Mouse (Mus musculus) kidney, adult 2 months (tissue): ENCODE measurements around the gene Spred2. TPM values are rescaled to one million over a fixed set of nuclear protein-coding genes. Genes with fewer than 3 reads are reported as not detected.

Source experiments
- DNase-seq: peaks from one replicate; pipeline ENCODE4 v3.0.0; 2021
- H3K27ac ChIP-seq: fragments of 200-500 bp; 2 replicates; pipeline ENCODE4 v1.5.1; 2012; ENCODE audit warnings: low read depth, low read length, control low read depth, inconsistent platforms; ENCODE audit not compliant: insufficient read depth
- H3K27me3 ChIP-seq: fragments of 200-500 bp; replicated peaks from 2 replicates; pipeline ENCODE4 v1.6.1; 2012; ENCODE audit warnings: mild to moderate bottlenecking, moderate library complexity, low read length, inconsistent platforms; ENCODE audit not compliant: control insufficient read depth, insufficient read depth
- H3K36me3 ChIP-seq: fragments of 200-500 bp; 2 replicates; pipeline ENCODE4 v1.6.1; 2012; ENCODE audit warnings: mild to moderate bottlenecking, moderate library complexity, low read length, inconsistent platforms; ENCODE audit not compliant: control insufficient read depth, insufficient read depth
- H3K4me1 ChIP-seq: fragments of 200-500 bp; 2 replicates; pipeline ENCODE4 v1.6.1; 2011; ENCODE audit warnings: low read length; ENCODE audit not compliant: control insufficient read depth, insufficient read depth
- H3K4me3 ChIP-seq: fragments of 200-500 bp; 2 replicates; pipeline ENCODE4 v1.5.1; 2011; ENCODE audit warnings: mild to moderate bottlenecking, low read depth, low read length, control low read depth; ENCODE audit not compliant: insufficient read depth
- CTCF ChIP-seq: fragments of 200-500 bp; conservative IDR thresholded peaks from 2 replicates; pipeline ENCODE4 v1.5.1; 2011; ENCODE audit warnings: low read depth, mild to moderate bottlenecking, control low read depth, low read length, moderate library complexity, mixed read lengths; ENCODE audit not compliant: insufficient read depth, insufficient read length
- POLR2A ChIP-seq: fragments of 200-500 bp; IDR thresholded peaks from one replicate; pipeline ENCODE4 v1.6.1; 2011; ENCODE audit warnings: low read depth, low read length, control low read depth
- WGBS: fragments of 180-500 bp; shearing (Covaris S2); methylation state at CpG from one replicate; pipeline ENCODE4 v1.1.7; 2018; 5-methylcytosine and 5-hydroxymethylcytosine counted together
- polyA plus RNA-seq: library from polyadenylated mRNA; depleted of rRNA; stranded (reverse); fragments of >200 nt; gene quantifications from 2 replicates; pipeline ENCODE4 v1.2.3, GENCODE M21; 2012

Spred2 gene
- polyA plus RNA-seq, 1 experiment, result 21.2 TPM

GRCm38 (mm10) chr11:20037739-20038138 is 113.6 kb downstream of the Spred2 start:
- WGBS, result 89% methylated on average over 4 of the region's 4 CpGs
- no peak for DNase-seq
- Histone ChIP-seq H3K27me3 (no peaks in the 10 kb centered on the region), H3K36me3 (no peaks in the 10 kb centered on the region), H3K4me3 (no peak overlapping the region), H3K4me1 (no peaks in the 10 kb centered on the region), H3K27ac (no peak overlapping the region)
- no peak for TF ChIP-seq CTCF
- TF ChIP-seq POLR2A, result no peak

GRCm38 (mm10) chr11:20038723-20039122 is 114.5 kb downstream of the Spred2 start:
- H3K27me3 ChIP-seq, result no peaks in the 10 kb centered on the region
- no peaks in the 10 kb centered on the region for H3K4me1 ChIP-seq
- no peak for TF ChIP-seq CTCF
- TF ChIP-seq POLR2A, result no peak
- H3K27ac ChIP-seq, result no peak overlapping the region
- no peak overlapping the region for H3K4me3 ChIP-seq
- H3K36me3 ChIP-seq, result no peaks in the 10 kb centered on the region
- peak; percentile 22 for DNase-seq
- 28% methylated on average over 8 of the region's 8 CpGs for whole genome bisulfite sequencing

GRCm38 (mm10) chr11:20041164-20041920 is 117.2 kb downstream of the Spred2 start:
- TF ChIP-seq CTCF (no peak), POLR2A (no peak)
- Histone ChIP-seq H3K27ac (no peak overlapping the region), H3K36me3 (no peaks in the 10 kb centered on the region), H3K4me3 (no peak overlapping the region), H3K27me3 (no peaks in the 10 kb centered on the region), H3K4me1 (no peaks in the 10 kb centered on the region)
- 35% methylated on average over 6 of the region's 6 CpGs for whole genome bisulfite sequencing
- DNase-seq, result peak; percentile 28

GRCm38 (mm10) chr11:20042106-20042505 is 117.9 kb downstream of the Spred2 start:
- H3K27ac ChIP-seq, result no peak overlapping the region
- H3K27me3 ChIP-seq, result no peaks in the 10 kb centered on the region
- no peak overlapping the region for H3K4me3 ChIP-seq
- H3K4me1 ChIP-seq, result no peaks in the 10 kb centered on the region
- 69% methylated on average over 4 of the region's 4 CpGs for WGBS
- H3K36me3 ChIP-seq, result no peaks in the 10 kb centered on the region
- TF ChIP-seq CTCF (no peak), POLR2A (no peak)
- no peak for DNase-seq

GRCm38 (mm10) chr11:20043256-20043655 is 119.1 kb downstream of the Spred2 start:
- Histone ChIP-seq H3K27ac (no peak overlapping the region), H3K27me3 (no peaks in the 10 kb centered on the region), H3K36me3 (no peaks in the 10 kb centered on the region), H3K4me3 (no peak overlapping the region), H3K4me1 (no peaks in the 10 kb centered on the region)
- WGBS, result 93% methylated on average over 4 of the region's 4 CpGs
- DNase-seq, result no peak
- no peak for TF ChIP-seq CTCF
- TF ChIP-seq POLR2A, result no peak

GRCm38 (mm10) chr11:20045586-20045985 is 121.4 kb downstream of the Spred2 start:
- Histone ChIP-seq H3K27me3 (no peaks in the 10 kb centered on the region), H3K36me3 (no peaks in the 10 kb centered on the region), H3K4me1 (no peaks in the 10 kb centered on the region), H3K27ac (no peak overlapping the region), H3K4me3 (no peak overlapping the region)
- TF ChIP-seq POLR2A, result no peak
- DNase-seq, result no peak
- 86% methylated on average over 3 of the region's 3 CpGs for WGBS

- DNase-seq, result no peak
- Histone ChIP-seq H3K27me3 (no peaks in the 10 kb centered on the region), H3K4me1 (no peaks in the 10 kb centered on the region), H3K4me3 (no peak overlapping the region), H3K27ac (no peak overlapping the region), H3K36me3 (no peaks in the 10 kb centered on the region)
- TF ChIP-seq CTCF (no peak), POLR2A (no peak)
- 76% methylated on average over 13 of the region's 13 CpGs for WGBS
Observed at GRCm38 (mm10) chr11:20052814-20053536, 128.8 kb downstream of the Spred2 start.
